Mouse (Mus musculus) mature B cell (primary cell): Measurements from ENCODE around the gene Col8a1.

ENCODE experiments used
- in situ Hi-C: fragments of 300-500 bp; cut with MboI; formaldehyde crosslinking; loops from 2 replicates; pipeline ENCODE4 v1.14.3; 2019

Col8a1 gene

GRCm38 (mm10) chr16:57671637-57672036 is 82.9 kb downstream of the Col8a1 start:
- in situ Hi-C loops: no loop called here

DNA sequence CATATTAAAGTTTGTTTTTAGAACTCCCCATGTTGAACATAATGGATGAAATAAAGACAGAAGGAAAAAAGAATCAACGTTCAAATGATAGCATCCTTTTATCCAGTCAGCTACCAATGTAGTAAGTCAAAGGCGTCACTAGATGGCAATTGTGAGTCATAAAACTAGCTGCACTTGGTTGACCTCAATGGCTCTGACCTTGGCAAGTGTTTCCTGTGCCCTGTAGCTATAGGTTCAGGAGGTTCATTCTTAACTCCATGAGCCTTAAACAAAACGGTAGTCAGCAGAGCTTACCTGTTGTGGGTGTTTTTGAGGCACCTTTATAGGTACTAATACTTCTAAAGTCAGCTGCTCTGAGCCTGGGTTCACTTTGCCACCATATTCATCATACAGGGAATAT is 85.2 kb downstream of the Col8a1 start:
- in situ Hi-C loops: no loop called here

- in situ Hi-C loops: no loop called here
Observed at GRCm38 (mm10) chr16:57662661-57663060, 91.9 kb downstream of the Col8a1 start.

GRCm38 (mm10) chr16:57649888-57650287 is 104.6 kb downstream of the Col8a1 start:
- in situ Hi-C loops: no loop called here

GRCm38 (mm10) chr16:57641346-57641885 is 113.1 kb downstream of the Col8a1 start:
- in situ Hi-C loops: no loop called here

DNA sequence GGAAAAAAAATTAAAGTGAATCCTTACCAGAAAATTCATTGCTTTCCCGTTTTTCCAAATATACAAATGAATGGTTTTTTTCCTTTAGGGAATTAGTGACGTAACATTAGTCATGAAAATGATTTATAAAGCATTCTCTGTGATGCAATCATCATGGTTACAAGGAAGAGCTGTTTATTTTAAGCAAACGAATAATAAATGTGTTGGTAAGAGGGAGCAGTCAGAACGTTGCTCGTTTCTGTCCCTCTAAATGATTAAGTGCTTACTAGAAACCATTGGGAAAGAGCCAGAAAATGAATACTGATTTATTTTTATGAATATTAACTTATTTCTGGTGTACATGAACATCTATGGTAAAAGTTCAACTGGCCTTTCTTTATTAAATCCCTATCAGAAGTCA is 119.8 kb downstream of the Col8a1 start:
- in situ Hi-C loops: no loop called here

DNA sequence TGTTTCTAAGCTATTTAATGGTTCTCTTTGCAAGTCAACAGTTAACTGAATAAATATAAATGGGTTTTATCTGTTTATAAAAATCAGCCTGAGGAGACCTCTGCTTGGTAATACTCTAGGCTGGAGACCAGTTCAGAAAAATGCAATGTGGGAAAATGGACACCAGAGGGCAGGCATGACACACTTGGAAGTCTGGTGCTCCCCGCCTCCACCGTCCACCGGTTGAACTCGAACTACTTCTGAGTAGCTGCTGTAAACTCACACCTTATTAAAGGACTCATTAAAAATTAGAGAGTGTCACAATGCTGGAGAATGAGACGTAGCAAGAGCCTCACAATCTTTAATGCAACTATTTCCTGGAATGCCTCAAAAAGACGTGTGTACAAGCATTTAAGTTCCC is 120.3 kb downstream of the Col8a1 start:
- in situ Hi-C loops: no loop called here

GRCm38 (mm10) chr16:57611768-57612167 is 142.8 kb downstream of the Col8a1 start:
- in situ Hi-C loops: loop anchor here (25.0 kb wide), 1 partner anchor 899 kb away; the partner anchor contains the start of gene Tfg

GRCm38 (mm10) chr16:57606444-57607227 is 147.9 kb downstream of the Col8a1 start, which contains the start of gene Cmss1:
Gene Cmss1, minus strand, starts transcription at chr16:57606864.
- in situ Hi-C loops: loop anchor here (10.0 to 25.0 kb wide), 2 partner anchors 362 to 894 kb away; partner anchors contain the start of gene Tfg

- in situ Hi-C loops: loop anchor here (10.0 to 25.0 kb wide), 2 partner anchors 356 to 889 kb away; partner anchors contain the start of gene Tfg
Observed at GRCm38 (mm10) chr16:57601031-57601430, 153.5 kb downstream of the Col8a1 start.

- in situ Hi-C loops: no loop called here
Observed at GRCm38 (mm10) chr16:57597295-57597957, 157.1 kb downstream of the Col8a1 start.

DNA sequence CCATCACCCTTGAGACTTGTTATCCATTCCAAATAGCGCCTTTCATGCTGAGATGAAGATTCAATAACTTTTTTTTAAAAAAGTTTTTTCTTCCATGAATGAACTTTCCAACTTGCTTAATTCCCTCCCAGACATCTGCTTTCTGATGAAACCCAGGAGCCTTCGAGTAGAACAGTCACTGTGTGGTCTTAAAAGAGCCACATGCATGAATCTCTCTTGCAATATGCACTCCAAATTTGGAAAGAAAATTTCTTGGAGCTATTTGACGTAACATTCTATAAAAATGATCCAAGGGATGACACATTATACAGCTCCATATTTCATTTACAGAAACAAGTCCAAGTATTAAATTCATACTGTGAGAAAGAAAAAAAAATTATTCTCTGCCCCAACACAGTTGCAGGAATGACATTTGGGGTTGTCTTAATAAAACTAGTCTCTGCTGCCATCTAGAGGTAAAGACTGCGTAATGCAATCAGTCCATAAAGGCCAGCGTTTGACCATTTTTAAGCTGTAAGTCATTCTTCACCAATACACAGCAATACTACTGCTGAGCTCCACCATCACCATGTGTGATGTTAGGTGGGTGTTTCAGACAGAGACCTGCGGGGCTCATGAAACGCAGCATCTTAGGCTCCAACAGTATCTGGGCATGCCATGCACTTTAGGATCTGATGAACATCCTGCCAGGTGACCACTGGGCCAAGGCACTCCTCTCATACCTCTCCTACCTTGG is 160.9 kb downstream of the Col8a1 start:
- in situ Hi-C loops: no loop called here

DNA sequence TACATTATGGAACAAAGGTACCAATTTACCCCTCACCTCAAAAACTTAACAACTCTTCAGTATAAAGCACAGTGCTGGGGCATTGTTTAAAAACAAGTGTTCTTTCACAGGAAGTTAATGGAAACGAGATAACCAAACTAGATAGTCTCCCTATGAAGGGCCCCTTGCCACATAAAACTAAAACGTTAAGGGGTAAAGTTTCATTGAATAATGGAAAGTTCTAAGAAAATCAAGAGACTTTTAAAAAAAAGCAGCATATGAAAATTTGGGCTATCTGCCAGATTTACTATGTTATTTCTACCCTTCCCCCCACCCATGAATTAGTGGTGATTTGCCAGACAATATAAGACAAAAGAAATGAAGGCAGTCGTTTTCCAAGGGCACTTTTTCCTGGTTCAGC is 169.3 kb downstream of the Col8a1 start:
- in situ Hi-C loops: no loop called here

DNA sequence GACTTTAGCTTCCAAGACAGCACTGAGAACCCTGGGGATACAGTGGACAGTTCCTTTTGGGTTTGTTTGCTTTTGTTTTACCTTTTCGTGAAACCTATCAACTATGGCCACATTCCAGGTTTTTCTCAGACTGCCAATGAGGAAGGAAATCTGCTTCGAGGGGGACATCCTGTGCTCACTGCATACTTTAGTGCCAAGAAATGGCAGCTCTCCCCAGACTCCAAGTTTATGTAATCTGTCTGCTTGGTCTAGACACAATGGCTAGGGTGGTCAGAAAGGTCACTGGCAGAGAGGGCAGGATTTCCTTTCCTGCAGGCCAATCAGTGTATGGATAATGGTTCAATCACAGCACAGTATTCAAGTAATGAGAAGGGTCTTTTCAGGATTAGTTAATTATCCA is 172.5 kb downstream of the Col8a1 start:
- in situ Hi-C loops: no loop called here

DNA sequence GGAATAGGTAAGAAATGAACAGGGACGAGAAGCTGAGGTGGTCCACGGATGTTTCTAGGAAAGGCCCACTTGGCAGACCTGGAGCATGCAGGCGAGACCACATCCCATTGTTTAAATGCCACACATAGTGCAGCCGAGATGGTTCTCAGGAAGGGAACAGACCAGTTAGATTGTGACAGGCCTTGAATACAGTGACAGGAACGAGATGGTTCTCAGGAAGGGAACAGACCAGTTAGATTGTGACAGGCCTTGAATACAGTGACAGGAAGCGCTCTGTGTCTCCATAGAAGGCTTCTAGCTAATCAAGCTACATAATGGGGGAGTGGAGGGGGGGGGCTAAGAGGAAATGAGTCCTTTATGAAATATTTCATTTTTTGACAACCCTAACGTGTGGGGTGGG is 174.5 kb downstream of the Col8a1 start:
- in situ Hi-C loops: no loop called here

- in situ Hi-C loops: loop anchor here (10.0 kb wide), 1 partner anchor 333 kb away; no protein-coding TSS in a partner anchor
Observed at GRCm38 (mm10) chr16:57577519-57577918, 177.0 kb downstream of the Col8a1 start.

DNA sequence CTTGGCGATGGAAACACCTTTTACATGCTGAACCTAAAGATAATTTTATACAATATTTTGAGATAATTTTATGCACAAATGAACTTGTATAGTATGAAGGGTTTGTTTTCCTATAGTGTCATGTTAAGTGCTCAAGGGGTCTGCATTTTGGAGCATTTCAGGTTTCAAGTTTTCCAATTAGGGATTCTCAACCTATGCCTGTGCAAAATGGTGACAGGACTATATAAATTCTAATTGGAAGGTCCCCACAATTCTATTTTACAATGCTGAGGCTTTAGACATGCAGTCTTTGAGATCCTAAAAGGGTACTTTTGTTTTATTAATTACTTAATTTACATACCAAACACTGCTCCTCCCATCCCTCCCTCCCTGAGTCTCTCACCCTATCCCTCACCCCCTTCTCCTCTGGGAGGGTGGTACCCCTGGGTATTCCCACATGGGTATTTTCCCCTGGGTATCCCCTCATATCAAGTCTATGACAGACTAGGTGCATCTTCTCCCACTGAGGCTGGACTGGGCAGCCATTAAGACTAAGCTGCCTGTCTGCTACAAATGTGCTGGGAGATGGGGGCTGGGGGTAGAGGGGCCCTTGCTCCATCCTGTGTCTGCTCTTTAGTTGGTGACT is 178.7 kb downstream of the Col8a1 start:
- in situ Hi-C loops: loop anchor here (10.0 kb wide), 1 partner anchor 331 kb away; no protein-coding TSS in a partner anchor
